Mouse (Mus musculus): ENCODE measurements around the gene Cacna1b.

Gene Cacna1b

DNA sequence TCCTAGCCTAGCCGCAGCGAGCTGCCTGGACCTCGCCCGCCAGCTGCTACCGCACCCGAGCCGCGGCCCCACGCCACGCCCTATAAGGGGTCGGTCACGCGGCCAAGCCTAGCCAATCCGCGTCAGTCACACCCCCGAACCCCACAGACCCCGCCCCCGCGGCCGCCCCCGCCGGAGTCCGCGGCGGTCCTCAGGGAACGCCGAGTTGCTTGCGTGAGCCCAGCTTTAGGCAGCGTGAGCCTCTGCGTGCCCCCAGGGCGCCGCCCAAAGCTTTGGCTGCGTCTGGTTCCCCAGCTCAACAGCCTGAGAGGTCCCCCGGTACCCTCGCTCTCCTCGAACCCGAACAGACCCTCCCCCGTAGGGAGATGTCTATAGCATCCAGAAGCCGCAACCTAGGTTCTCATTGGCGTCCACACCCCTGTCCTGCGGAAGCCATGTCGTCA is at the start of gene Cacna1b:
Gene Cacna1b, minus strand, starts transcription at position 38 of the 443 bp plus-strand sequence.
- peak; percentile 91 for DNase-seq

DNA sequence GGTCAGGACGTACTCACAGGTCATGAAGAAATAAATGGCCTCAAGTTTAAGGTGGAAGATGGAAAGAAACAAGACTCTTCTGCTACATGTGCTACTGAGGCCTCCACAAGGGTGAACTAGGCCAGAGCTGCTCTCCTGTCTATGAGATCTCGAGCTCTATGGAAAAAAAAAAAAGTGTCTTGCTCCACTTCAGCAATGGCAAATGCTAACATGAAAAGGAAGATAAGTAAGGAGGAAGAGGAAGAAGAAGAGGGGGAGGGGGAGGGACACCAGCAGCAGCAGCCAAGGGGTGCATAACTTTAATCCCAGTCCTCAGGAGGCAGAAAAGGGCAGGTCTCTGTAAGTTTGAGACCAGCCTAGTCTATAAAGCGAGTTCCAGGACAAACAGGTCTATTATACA is 46.8 kb upstream of the Cacna1b start:
- DNase-seq, result no peak

GRCm38 (mm10) chr2:24807691-24808090 is 44.7 kb upstream of the Cacna1b start:
- DNase-seq, result no peak

DNA sequence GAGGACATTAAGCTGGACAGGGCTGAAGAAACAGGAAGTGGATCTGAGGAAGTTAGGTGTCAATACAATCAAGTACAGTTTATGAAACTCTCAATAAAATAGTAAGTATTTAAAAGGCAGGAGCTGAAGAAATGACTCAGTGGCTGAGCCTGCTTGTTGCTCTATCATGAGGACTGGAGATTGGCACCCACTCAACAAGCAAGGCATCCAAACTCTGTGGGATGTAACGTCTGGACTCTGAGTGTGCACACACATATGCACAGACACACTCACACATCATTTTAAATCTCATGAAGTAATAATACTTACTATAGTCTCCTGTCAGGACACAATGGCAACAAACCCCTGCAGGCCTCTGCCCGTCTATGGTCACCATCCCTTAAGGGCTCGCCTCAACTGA is 44.1 kb upstream of the Cacna1b start:
- no peak for DNase-seq

- peak; percentile 9 for DNase-seq
Measured at GRCm38 (mm10) chr2:24806143-24806542, 43.2 kb upstream of the Cacna1b start.

GRCm38 (mm10) chr2:24805621-24806020 is 42.7 kb upstream of the Cacna1b start:
- no peak for DNase-seq

- no peak for DNase-seq
Measured at GRCm38 (mm10) chr2:24796833-24797457, 34.0 kb upstream of the Cacna1b start.

DNA sequence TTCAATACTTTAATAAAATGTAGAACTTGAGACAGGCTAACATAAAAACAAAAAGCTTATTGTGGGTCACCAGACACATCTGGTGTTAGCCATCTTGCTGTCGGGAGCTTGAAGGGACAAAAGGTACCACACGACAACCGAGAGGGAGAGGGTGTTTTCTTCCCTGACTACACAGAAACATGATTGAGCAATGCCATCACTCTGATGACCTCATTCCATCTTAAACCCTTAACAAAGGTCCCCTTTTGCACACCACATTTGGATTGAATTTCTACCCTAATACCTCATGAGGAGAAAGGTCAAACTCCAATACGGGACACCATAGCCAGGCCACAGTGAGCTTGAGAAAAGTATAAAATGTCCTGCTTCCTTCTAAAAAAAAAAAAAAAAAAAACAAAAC is 24.3 kb upstream of the Cacna1b start:
- no peak for DNase-seq

GRCm38 (mm10) chr2:24781253-24781652 is 18.3 kb upstream of the Cacna1b start:
- no peak for DNase-seq

DNA sequence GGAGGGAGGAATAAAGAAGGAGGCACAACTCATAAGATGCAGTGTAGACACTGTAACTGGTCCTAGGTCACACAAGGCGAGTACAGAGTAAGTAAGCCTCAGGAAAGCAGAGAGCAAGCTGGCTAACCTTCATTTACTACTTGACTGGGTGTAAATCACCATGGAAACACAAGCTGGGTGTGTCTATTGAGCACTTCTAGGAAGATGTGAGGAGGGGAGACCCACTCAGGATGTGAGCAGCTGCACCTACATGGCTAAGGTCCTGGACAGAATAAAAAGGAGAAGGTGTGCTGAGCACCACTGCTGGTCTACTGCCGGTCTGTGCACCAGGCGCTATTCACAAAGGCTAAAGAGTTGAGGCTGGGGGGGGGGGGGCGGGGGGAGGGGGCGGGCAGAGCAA is 13.9 kb upstream of the Cacna1b start:
- no peak for DNase-seq

- no peak for DNase-seq
Measured at GRCm38 (mm10) chr2:24775951-24776587, 13.1 kb upstream of the Cacna1b start.

DNA sequence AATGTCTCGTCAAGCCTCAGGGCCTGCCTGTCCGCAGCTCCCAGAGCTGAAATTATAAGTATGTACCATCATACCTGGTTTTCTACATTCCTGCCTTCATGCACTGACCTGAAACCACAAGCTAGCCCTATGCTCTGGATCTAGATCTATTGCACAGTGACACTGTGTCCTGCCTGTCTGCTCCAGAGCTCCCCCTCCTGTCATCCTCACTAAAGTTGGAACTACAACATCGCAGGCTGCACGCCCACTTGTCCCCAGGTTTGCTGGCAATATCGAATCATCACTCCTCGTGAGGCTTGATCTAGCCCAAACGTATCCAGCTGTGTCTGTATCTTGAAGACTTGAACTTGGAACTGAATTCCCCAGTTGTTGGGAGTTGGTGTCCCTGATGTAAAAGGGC is 11.9 kb upstream of the Cacna1b start:
- no peak for DNase-seq

- no peak for DNase-seq
Measured at GRCm38 (mm10) chr2:24770861-24771260, 7.9 kb upstream of the Cacna1b start.

GRCm38 (mm10) chr2:24762446-24762960 is 449 bp downstream of the Cacna1b start:
- peak; percentile 63 for DNase-seq

DNA sequence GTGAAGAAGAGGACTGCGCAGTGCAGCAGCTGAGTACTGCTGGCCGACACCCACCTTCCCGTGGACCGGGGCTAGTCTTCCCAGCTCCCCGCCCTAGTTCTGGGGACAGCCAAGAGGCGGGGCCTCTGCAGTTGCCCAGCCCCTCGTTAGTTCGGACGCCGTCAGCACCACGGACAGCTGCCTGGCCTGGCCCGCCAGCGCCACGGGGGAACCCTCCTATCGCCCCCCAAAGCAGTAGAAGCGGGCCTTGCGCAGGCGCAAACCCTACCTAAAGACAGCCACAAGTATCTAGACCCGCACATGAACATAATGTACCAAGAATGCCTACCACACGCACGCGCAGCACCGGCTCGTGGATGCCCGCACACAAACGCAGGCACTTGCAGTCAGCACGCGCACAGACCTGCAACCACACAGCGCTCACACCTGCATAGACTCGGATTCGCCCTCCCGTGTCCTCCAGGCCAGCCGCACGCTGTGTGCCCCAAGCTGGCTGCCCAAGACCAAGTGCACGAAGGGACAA is 968 bp downstream of the Cacna1b start:
- peak; percentile 64 for DNase-seq

DNA sequence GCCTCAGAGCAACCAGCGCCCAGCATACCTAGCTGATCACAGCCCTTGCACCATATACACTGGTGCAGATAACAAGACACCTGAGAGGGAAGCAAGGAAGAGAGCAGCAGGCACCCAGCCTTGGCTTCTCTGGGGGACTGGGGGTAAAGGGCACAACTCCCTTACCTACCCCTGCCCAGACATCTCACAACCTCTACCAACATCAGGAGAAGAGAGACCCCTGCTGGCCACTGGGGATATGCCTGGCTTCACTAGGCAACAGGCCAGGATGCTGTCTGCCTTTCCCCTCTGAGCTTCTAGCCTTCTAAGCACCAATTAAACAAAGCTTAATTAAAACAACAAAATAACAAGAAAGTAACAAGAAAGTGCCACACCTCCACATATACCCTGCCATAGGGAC is 7.7 kb downstream of the Cacna1b start:
- DNase-seq, result peak; percentile 51

- no peak for DNase-seq
Measured at GRCm38 (mm10) chr2:24752599-24752998, 10.4 kb downstream of the Cacna1b start.

- no peak for DNase-seq
Measured at GRCm38 (mm10) chr2:24750051-24750450, 12.9 kb downstream of the Cacna1b start.

DNA sequence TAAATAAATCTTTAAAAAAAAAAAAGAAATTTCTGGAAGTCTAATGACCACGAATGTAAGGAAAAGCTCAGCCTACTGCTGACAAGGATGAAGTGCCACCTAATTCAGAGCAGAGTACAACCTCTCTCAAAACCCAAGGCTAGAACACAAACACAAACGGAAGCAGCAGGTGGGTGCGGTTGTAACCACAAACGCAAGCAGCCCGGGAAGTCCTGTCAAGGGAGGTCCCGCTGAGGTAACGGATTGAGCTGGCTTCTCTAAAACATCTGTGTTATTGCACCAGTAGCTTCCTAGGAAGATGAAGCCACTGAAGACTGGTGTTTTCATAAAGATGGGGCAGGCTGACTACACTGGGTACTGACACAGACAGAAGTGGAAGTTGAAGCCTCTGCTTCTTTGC is 15.1 kb downstream of the Cacna1b start:
- no peak for DNase-seq

GRCm38 (mm10) chr2:24739701-24740100 is 23.3 kb downstream of the Cacna1b start:
- no peak for DNase-seq

GRCm38 (mm10) chr2:24733157-24733556 is 29.8 kb downstream of the Cacna1b start:
- DNase-seq, result no peak

DNA sequence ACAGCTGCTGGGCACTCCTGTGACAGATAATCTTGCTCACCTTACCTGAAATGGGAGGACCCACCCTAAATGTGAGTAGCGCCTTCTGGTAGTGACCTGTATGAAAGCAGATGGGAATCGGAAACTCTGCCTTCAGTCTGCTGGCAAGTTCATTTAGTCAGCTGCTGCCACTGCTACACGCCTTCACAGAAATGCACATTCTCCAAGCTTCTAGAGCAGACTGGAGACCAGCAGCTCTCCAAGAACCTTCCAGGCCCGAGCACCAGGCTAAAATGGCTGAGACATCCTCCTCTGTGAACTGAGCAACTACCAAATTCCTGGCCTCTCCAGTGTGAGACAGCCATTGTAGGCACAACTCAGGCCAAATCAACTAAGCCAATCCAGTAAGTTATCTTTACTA is 37.1 kb downstream of the Cacna1b start:
- DNase-seq, result no peak

- DNase-seq, result no peak
Measured at GRCm38 (mm10) chr2:24719645-24720379, 43.1 kb downstream of the Cacna1b start.

DNA sequence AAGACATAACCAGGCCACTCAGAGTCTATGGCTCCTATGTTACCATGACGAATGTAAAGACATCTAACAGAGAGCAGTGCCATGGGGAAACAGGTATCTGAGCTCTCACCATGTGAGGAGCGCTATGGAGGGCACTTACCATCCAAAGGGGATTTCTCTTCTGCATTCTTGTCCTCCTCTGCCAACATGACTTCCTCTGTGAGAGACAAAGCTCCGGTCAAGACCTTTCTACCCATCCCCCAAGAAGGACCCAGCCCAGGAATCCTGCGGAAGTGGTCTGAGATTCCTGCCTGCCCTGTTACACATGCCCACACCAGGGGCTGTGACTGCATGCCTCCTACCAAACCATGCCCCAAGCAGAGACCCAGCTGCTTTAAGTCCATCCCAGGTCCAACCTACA is 44.0 kb downstream of the Cacna1b start:
- DNase-seq, result no peak

All from cerebellum, adult 11 months (tissue).